Mouse (Mus musculus) forelimb bud, embryonic 11.5 days (tissue): ENCODE measurements around the gene Vps53.
"Not testable (repeated sequence)": the region's sequence is repeated elsewhere in the genome, so short reads cannot be mapped to it uniquely, and the experiment has no call there.

Experiments used
- DNase-seq: peaks from one replicate; pipeline ENCODE4 v3.0.0-alpha.2; 2012; ENCODE audit warnings: low read depth, low spot score

Gene Vps53

DNA sequence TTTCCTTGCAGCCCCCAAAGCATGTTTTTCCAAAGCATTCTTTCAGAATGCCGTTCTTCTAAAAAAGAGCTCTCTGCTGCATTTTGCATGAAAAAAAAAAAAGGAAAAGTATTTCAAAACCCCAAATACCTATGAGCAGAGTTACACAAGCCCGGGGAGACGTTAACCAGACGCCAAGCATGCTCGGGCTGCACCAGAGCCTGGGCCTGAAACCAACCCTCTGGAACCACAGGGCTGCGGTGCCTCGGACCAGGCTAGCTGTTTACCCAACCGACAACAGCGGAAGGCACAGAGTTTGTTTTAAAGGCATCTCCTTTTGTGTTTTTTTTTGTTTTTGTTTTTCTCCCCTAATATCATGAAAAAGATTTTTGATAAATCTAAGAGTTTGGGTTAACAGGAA lies 158.5 kb downstream of the Vps53 start:
- no peak for DNase-seq

- DNase-seq = no peak
Observed at GRCm38 (mm10) chr11:76019879-76020278, 159.6 kb downstream of the Vps53 start.

GRCm38 (mm10) chr11:76015814-76016213 lies 163.6 kb downstream of the Vps53 start:
- no peak for DNase-seq

GRCm38 (mm10) chr11:76015251-76015650 lies 164.2 kb downstream of the Vps53 start:
- no peak for DNase-seq

- DNase-seq = no peak
Observed at GRCm38 (mm10) chr11:76010838-76011624, 168.4 kb downstream of the Vps53 start.

DNA sequence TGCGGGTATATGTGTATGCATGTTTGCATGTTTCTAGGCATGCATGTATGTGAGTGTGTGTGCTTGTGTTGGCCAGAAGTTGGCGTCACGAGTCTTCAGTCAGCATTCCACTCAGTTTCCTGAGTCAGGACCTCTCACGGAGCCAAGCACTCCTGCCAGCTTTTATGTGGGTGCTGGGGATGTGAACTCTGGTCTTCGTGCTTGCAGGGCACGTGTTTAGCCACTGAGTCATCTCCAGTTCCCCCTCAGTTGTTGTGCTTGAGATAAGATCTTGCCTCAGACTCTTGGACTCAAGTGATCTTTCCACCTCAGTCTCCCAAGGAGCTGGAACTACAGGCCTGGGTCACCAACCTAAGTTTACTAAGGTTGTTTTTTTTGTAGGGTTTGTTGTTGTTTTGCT lies 170.3 kb downstream of the Vps53 start:
- no peak for DNase-seq

- no peak for DNase-seq
Observed at GRCm38 (mm10) chr11:76008162-76008561, 171.3 kb downstream of the Vps53 start.

- not testable (repeated sequence) for DNase-seq
Observed at GRCm38 (mm10) chr11:76004276-76004675, 175.2 kb downstream of the Vps53 start.

DNA sequence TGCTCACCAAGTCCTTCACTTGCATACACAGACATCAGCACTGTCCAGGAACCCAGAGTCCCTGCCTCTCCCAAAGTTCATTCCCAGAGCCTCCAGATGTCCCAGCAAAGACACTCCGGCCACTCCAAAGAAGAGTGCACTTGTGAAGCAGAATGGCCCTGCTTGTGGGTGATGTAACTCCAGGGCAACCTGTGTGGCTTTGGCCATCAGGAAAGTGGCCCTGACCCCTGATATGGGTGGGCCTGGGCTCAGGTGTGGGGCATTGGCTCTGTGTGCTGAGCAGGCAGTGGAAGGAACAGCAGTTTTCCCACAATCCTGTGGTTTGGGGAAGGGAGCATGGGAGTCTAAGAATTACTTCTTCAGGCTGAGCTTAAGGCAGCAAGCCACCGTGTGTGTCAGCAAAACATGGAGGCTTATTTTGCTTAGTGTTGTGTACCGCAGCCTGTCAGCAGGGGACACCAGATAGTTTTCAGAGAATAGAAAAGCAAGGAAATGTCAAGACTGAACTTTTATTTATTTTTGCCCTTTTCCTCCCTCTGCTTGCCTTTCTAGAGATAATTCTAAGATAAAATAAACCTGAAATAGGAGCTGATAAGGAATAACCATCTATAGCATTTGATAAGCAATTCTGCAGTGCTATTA lies 178.1 kb downstream of the Vps53 start:
- DNase-seq = no peak

DNA sequence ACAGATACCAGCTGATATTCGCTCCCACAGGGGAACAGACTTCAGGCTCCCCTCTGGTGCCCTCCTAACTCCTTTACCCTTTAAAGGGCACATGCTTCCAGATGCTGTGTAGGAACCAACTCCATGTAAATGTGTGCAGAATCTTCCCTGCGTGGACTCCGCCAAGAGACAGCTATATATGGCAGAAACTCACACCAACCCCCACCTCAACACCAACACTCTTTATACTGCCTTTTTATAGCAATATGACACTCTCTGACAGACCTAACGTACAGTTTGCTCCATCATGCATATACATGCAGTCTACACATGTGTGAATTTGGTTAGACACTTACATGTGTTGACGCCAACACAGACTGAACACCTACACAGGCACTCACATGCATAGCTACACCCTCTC lies 178.7 kb downstream of the Vps53 start:
- DNase-seq = no peak

- peak; percentile 84 for DNase-seq
Observed at GRCm38 (mm10) chr11:75999440-76000155, 179.8 kb downstream of the Vps53 start, which contains the start of gene 1700016K19Rik. 1700016K19Rik (plus strand) TSS chr11:75999912.
